Mouse (Mus musculus) G1E (cell line): Measurements from ENCODE around the gene Vwa3b. TPM values are rescaled to one million over a fixed set of nuclear protein-coding genes. Genes with fewer than 3 reads are reported as not detected.

Experiments
- ATAC-seq: 2 replicates; pipeline ENCODE4 v1.8.0; 2016; ENCODE audit warnings: mild to moderate bottlenecking; ENCODE audit not compliant: insufficient number of reproducible peaks, poor library complexity, low FRiP score, severe bottlenecking; ENCODE audit errors: extremely low read depth
- DNase-seq: peaks from one replicate; pipeline ENCODE4 v3.0.0; 2012; ENCODE audit warnings: low spot score
- H3K27me3 ChIP-seq: 2 replicates; pipeline ENCODE4 v1.6.1; 2012; ENCODE audit warnings: mild to moderate bottlenecking, low read length, inconsistent platforms; ENCODE audit not compliant: insufficient read depth
- H3K36me3 ChIP-seq: replicated peaks from 2 replicates; pipeline ENCODE3; 2012; ENCODE audit warnings: mild to moderate bottlenecking, inconsistent platforms
- H3K4me1 ChIP-seq: 2 replicates; pipeline ENCODE4 v1.6.1; 2012; ENCODE audit warnings: low read depth, low read length, inconsistent platforms, mixed read lengths; ENCODE audit not compliant: insufficient read depth
- H3K4me3 ChIP-seq: 2 replicates; pipeline ENCODE4 v1.5.1; 2012; ENCODE audit warnings: low read depth, mild to moderate bottlenecking, inconsistent platforms, low read length, moderate library complexity, mixed read lengths
- H3K9me3 ChIP-seq: replicated peaks from 2 replicates; pipeline ENCODE4 v1.6.1; 2012; ENCODE audit warnings: inconsistent platforms
- CTCF ChIP-seq: IDR thresholded peaks from 2 replicates; pipeline ENCODE4 v1.5.1; 2012; ENCODE audit warnings: low read depth, low read length, inconsistent platforms, mixed read lengths
- GATA1 ChIP-seq: IDR thresholded peaks from 2 replicates; pipeline ENCODE4 v1.6.1; 2012; ENCODE audit warnings: borderline replicate concordance, low read length, inconsistent platforms, mixed read lengths
- GATA2 ChIP-seq: IDR thresholded peaks from 2 replicates; pipeline ENCODE4 v1.6.1; 2012; ENCODE audit warnings: low read depth, low read length, inconsistent platforms, borderline replicate concordance
- POLR2AphosphoS5 ChIP-seq: IDR thresholded peaks from 2 replicates; pipeline ENCODE4 v1.6.1; 2012; ENCODE audit warnings: low read depth, low read length, inconsistent platforms; ENCODE audit not compliant: insufficient replicate concordance
- TAL1 ChIP-seq: conservative IDR thresholded peaks from 2 replicates; pipeline ENCODE4 v1.6.1; 2012; ENCODE audit warnings: low read depth, low read length, inconsistent platforms, mixed read lengths
- polyA plus RNA-seq: library from polyadenylated mRNA; stranded (reverse); fragments of >175 nt; gene quantifications from 2 replicates; pipeline ENCODE4 v1.2.3, GENCODE M21; 2012
- total RNA-seq, 2 experiments: library from RNA; stranded (forward) in 1 of 2; stranded (reverse) in 1 of 2; fragments of 200-1000 nt in 1 of 2; fragments of >200 nt in 1 of 2; fragmentation: Nextera tagmentation in 1 of 2; gene quantifications; 2 replicates each; pipeline ENCODE4 v1.2.3; 2014 to 2017

Vwa3b gene
- total and polyA plus RNA-seq, 3 experiments: 0.49 TPM; not detected in 2

DNA sequence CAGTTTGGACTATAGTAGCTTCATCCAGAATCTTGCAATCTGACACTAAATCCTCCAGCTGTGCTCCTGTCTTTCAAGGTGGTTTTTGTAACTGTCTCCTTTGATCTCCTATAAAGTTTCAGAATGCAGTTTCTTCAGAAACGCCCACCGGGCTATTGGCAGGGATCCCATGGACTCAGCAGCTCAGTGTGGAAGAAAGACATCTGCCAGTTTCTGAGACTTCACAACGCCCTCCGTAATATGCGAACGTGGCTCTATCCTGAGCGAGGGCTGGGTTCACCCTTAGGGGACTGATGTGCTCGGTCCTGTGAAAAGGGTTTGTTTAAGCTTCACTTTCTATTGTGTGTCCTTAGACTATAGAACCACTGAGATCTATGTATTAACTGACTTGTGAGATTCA is 181.3 kb downstream of the Vwa3b start:
- Histone ChIP-seq H3K27me3 (no peaks in the 10 kb centered on the region), H3K4me3 (no peak overlapping the region), H3K4me1 (no peaks in the 10 kb centered on the region), H3K9me3 (no peaks in the 10 kb centered on the region), H3K36me3 (no peaks in the 10 kb centered on the region)
- no peak for ATAC-seq
- DNase-seq: no peak
- TF ChIP-seq GATA1 (no peak), TAL1 (no peak), CTCF (no peak), GATA2 (no peak), POLR2AphosphoS5 (no peak)

DNA sequence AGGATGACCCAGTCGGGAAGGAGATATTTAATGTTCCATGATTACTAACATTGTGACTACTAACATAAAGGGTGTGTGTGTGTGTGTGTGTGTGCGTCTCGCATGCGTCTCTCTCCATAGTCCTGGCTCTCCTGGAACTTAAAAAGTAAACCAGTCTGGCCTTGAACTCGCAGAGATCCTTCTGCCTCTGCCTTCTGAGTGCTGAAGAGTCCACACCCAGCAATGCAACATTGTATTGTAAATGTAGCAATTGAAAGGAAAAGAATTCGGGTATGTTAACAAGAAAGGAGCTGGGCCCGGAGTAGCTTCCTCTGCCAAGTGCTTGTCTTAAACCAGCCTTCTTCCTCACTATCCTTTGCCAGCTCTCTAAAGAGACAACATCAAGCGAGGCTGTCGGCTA is 186.0 kb downstream of the Vwa3b start:
- H3K9me3 ChIP-seq: no peaks in the 10 kb centered on the region
- no peaks in the 10 kb centered on the region for H3K36me3 ChIP-seq
- DNase-seq: no peak
- H3K27me3 ChIP-seq: no peaks in the 10 kb centered on the region; the same call in 1 of the 2 replicates
- no peaks in the 10 kb centered on the region for H3K4me1 ChIP-seq
- TF ChIP-seq GATA1 (no peak), GATA2 (no peak), CTCF (no peak), POLR2AphosphoS5 (no peak), TAL1 (no peak)
- ATAC-seq: no peak
- no peak overlapping the region for H3K4me3 ChIP-seq

DNA sequence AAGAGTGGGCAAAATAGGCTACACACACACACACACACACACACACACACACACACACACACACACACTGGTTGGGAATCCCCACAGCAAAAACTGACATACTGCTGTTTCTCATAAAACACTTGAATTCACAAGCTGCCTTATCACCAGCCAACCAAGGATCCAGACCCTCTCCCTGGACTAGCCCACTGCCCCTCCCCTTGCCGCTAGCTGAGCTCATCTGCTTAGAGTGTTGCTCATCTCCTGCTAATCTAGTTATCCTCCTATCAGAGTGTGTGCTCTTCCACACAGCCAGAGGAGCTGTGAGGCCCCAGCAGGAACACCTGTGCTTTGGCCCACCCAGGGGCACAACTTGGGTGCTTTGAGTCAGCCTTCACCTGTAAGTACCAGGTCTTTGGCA is 187.7 kb downstream of the Vwa3b start, which contains the start of gene Cnga3:
Cnga3 (plus strand) TSS at position 291 of the 400 bp plus-strand sequence.
- no peak for DNase-seq
- no peaks in the 10 kb centered on the region for H3K9me3 ChIP-seq
- ATAC-seq: no peak
- H3K27me3 ChIP-seq: no peaks in the 10 kb centered on the region; the same call in 1 of the 2 replicates
- no peak within 1 kb of the TSS for H3K4me3 ChIP-seq
- TF ChIP-seq CTCF (no peak), GATA2 (no peak), GATA1 (no peak), TAL1 (no peak), POLR2AphosphoS5 (no peak)
- no peaks in the 10 kb centered on the region for H3K4me1 ChIP-seq
- H3K36me3 ChIP-seq: no peaks in the 10 kb centered on the region

DNA sequence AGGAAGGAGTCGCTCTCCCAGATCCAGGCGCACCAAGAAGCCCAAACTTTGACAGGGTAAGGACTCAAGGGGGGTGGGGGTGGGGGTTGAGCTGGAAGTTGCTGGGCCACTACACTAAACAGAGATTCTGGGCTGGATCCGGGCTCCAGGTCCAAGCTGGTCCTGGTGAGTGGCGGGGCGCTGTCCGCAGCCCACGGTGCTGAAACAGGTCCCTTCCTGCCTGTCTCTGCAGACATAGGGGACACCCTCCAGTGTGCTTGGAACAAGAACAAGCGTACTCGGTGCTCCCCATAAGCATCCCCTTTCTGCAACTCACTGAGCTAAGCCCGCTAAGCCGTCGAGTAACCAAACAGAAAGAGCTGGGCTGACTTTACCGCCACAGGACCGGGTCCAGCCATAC is 192.0 kb downstream of the Vwa3b start:
- no peaks in the 10 kb centered on the region for H3K36me3 ChIP-seq
- TF ChIP-seq GATA2: no peak
- no peak for TF ChIP-seq POLR2AphosphoS5
- TF ChIP-seq GATA1: no peak
- TF ChIP-seq CTCF: no peak
- no peak for TF ChIP-seq TAL1
- DNase-seq (peak; percentile 23), ATAC-seq (no peak)
- no peak overlapping the region for H3K4me3 ChIP-seq
- H3K27me3 ChIP-seq: peaks cover 5% of the 10 kb centered on the region
- H3K4me1 ChIP-seq: no peaks in the 10 kb centered on the region
- H3K9me3 ChIP-seq: no peaks in the 10 kb centered on the region

DNA sequence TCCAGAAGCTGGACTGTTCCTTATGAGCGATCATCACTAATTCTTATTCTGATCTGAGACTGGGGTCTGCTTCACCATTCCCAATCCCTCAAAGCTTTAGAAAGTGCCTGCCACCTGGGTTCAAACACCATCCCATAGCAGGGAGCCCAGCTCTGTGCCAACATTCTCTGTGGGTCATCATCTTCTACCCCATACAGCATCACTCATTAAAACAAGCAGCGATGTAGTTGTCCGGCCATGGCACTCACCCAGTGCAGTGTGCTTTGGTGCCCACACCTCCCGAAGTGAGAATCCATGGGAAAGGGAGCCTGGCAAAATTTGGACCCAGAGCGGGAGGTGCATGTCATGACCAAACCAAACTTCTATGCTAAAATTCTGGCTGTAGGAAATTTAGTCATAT is 193.2 kb downstream of the Vwa3b start:
- DNase-seq (no peak), ATAC-seq (no peak)
- no peaks in the 10 kb centered on the region for H3K9me3 ChIP-seq

DNA sequence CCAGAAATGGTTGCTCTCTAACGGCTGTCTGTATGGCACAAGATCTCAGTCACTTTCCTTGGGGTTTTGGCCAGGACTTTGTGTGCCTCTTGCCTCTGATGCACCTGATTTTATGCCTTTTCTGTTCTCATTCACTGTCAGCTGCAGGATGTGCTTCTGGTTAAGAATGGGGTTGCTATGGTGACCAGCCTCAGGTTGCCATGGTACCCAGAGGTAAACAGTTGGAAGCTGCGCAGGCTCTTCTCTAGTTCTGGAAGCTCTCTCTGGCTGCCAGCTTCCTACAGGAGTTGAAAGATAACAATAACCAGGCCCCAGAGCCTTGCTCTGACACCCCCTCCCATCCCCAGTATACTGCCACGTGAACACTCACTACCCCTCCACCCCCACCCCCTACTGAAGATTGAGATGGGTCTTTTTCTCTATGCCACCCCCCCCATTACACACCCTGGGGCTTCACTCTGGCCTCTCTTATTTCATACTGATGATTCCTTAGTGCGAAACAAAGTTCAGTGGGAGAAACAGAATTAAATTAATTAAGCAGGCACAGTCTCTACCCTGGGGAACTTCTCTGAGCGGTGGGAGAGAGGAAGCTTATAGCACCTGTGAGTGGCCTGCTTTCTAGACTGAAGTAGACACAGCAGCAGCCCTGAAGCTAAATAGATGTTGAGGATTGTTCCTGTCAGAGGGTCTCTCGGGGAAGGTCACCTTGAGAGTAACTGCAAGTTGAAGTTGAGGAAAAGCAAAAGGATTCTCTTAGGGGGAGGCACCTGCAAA is 193.9 kb downstream of the Vwa3b start:
- no peak for ATAC-seq
- no peak overlapping the region for H3K4me3 ChIP-seq
- H3K9me3 ChIP-seq: no peaks in the 10 kb centered on the region
- no peak for DNase-seq
- H3K36me3 ChIP-seq: no peaks in the 10 kb centered on the region
- TF ChIP-seq CTCF: no peak
- no peak for TF ChIP-seq TAL1
- no peak for TF ChIP-seq POLR2AphosphoS5
- TF ChIP-seq GATA2: no peak
- no peak for TF ChIP-seq GATA1
- peaks cover 7% of the 10 kb centered on the region; the same call in 1 of the 2 replicates for H3K27me3 ChIP-seq
- H3K4me1 ChIP-seq: no peaks in the 10 kb centered on the region

More for the DNA sequence above, 193.2 kb downstream of the Vwa3b start:
- H3K27me3 ChIP-seq: peaks cover 7% of the 10 kb centered on the region; the same call in 1 of the 2 replicates
- H3K4me1 ChIP-seq: no peaks in the 10 kb centered on the region
- H3K36me3 ChIP-seq: no peaks in the 10 kb centered on the region
- no peak for TF ChIP-seq TAL1
- no peak for TF ChIP-seq POLR2AphosphoS5
- no peak overlapping the region for H3K4me3 ChIP-seq
